Mouse (Mus musculus) G1E (cell line): ENCODE data around the gene Oasl1.

ENCODE experiments used
- CTCF ChIP-seq: IDR thresholded peaks from 2 replicates; pipeline ENCODE4 v1.5.1; 2012; ENCODE audit warnings: low read depth, low read length, inconsistent platforms, mixed read lengths
- GATA1 ChIP-seq: IDR thresholded peaks from 2 replicates; pipeline ENCODE4 v1.6.1; 2012; ENCODE audit warnings: borderline replicate concordance, low read length, inconsistent platforms, mixed read lengths
- GATA2 ChIP-seq: IDR thresholded peaks from 2 replicates; pipeline ENCODE4 v1.6.1; 2012; ENCODE audit warnings: low read depth, low read length, inconsistent platforms, borderline replicate concordance
- POLR2AphosphoS5 ChIP-seq: IDR thresholded peaks from 2 replicates; pipeline ENCODE4 v1.6.1; 2012; ENCODE audit warnings: low read depth, low read length, inconsistent platforms; ENCODE audit not compliant: insufficient replicate concordance
- TAL1 ChIP-seq: conservative IDR thresholded peaks from 2 replicates; pipeline ENCODE4 v1.6.1; 2012; ENCODE audit warnings: low read depth, low read length, inconsistent platforms, mixed read lengths

DNA sequence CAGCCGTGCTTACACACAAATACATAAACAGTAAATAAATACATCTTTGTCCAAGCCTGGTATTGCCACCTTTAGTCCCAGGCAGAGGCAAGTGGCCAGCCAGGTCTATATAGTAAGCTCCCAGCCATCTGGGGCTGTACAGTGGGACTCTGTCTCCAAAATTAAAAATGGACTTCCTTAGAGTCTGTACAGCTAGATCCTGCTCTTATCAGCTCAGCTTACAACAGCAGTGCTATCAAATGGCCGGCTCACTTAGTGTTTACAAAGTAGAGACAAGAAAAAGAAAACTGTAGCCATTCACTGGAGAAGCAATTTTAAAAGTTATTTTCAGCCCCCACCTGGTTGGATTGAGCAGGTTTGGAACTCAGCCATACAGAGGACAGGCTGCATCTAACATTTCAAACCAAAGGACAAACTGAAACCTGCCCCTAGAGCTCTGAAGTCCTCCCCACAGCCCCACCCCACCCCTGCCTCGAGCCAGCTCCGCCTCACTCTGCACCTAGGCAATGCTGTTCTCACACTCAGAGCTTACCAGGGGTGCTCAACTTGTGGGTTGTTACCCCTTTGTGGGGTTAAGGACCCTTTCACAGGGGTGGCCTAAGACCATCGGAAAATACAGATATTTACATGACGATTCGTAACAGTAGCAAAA lies 41.4 kb downstream of the Oasl1 start:
- no peak for TF ChIP-seq CTCF
- no peak for TF ChIP-seq POLR2AphosphoS5
- no peak for TF ChIP-seq GATA1
- no peak for TF ChIP-seq TAL1
- no peak for TF ChIP-seq GATA2
